Mouse (Mus musculus) small intestine, adult 2 months (tissue): ENCODE results near the gene Scube3.

ENCODE experiments used
- CTCF ChIP-seq: fragments of 200-500 bp; IDR thresholded peaks from 2 replicates; pipeline ENCODE4 v1.5.1; 2012; ENCODE audit warnings: low read depth, mild to moderate bottlenecking, control low read depth, inconsistent platforms, low read length, moderate library complexity, mixed read lengths; ENCODE audit not compliant: insufficient replicate concordance, insufficient read length; ENCODE audit errors: extremely low read depth
- POLR2A ChIP-seq: fragments of 200-500 bp; IDR thresholded peaks from 2 replicates; pipeline ENCODE4 v1.6.1; 2012; ENCODE audit warnings: low read depth, mild to moderate bottlenecking, control low read depth, inconsistent platforms, low read length, moderate library complexity

- TF ChIP-seq POLR2A (no peak), CTCF (no peak)
Measured at GRCm38 (mm10) chr17:28192754-28193153, 50.8 kb downstream of the Scube3 start.
